Mouse (Mus musculus) lung, embryonic 15.5 days (tissue): ENCODE data around the gene Rabep1. TPM values are rescaled to one million over a fixed set of nuclear protein-coding genes. Genes with fewer than 3 reads are reported as not detected.
A peak's percentile ranks its signal among the peaks of the same experiment; 100 is the strongest.

ENCODE experiments used
- ATAC-seq: fragments of 200-750 bp; cut with Nextera tagmentation; 2 replicates; pipeline ENCODE4 v1.8.0; 2017; ENCODE audit warnings: moderate number of reproducible peaks, borderline replicate concordance; ENCODE audit not compliant: low FRiP score, low TSS enrichment; ENCODE audit errors: extremely low read depth
- H3K27ac ChIP-seq: fragments of 300-500 bp; sonication (generic); 2 replicates; pipeline ENCODE4 v1.5.1; 2015; ENCODE audit warnings: moderate library complexity, mild to moderate bottlenecking, inconsistent platforms
- H3K27me3 ChIP-seq: fragments of 300-500 bp; sonication (generic); 2 replicates; pipeline ENCODE4 v1.6.1; 2015; ENCODE audit warnings: inconsistent platforms
- H3K36me3 ChIP-seq: fragments of 300-500 bp; sonication (generic); 2 replicates; pipeline ENCODE4 v1.6.1; 2015; ENCODE audit warnings: inconsistent platforms
- H3K4me1 ChIP-seq: fragments of 300-500 bp; sonication (generic); 2 replicates; pipeline ENCODE4 v1.6.1; 2015; ENCODE audit warnings: inconsistent platforms
- H3K4me2 ChIP-seq: fragments of 300-500 bp; sonication (generic); 2 replicates; pipeline ENCODE4 v1.6.1; 2015; ENCODE audit warnings: inconsistent platforms, mild to moderate bottlenecking, moderate library complexity
- H3K4me3 ChIP-seq: fragments of 300-500 bp; sonication (generic); 2 replicates; pipeline ENCODE4 v1.5.1; 2015; ENCODE audit warnings: mild to moderate bottlenecking, inconsistent platforms
- H3K9ac ChIP-seq: fragments of 300-500 bp; sonication (generic); 2 replicates; pipeline ENCODE4 v1.6.1; 2015; ENCODE audit warnings: inconsistent platforms
- H3K9me3 ChIP-seq: fragments of 300-500 bp; sonication (generic); 2 replicates; pipeline ENCODE4 v1.6.1; 2016; ENCODE audit warnings: inconsistent platforms
- WGBS: fragments of 180-500 bp; shearing (Covaris S2); methylation state at CpG from one replicate; pipeline ENCODE4 v1.1.7; 2015; 5-methylcytosine and 5-hydroxymethylcytosine counted together
- polyA plus RNA-seq: library from polyadenylated mRNA; unstranded; fragments of >200 nt; fragmentation: Nextera tagmentation; extraction: Ambion mirVana; gene quantifications from 2 replicates; pipeline ENCODE4 v1.2.1, GENCODE M21; 2015

Rabep1 gene
- polyA plus RNA-seq = 29.9 and 32.5 TPM in 2 replicates

- Histone ChIP-seq H3K27ac (peak within 1 kb of the TSS; percentile 80), H3K4me3 (peak within 1 kb of the TSS; percentile 83), H3K36me3 (no peaks in the 10 kb centered on the region), H3K9ac (peak within 1 kb of the TSS; percentile 84), H3K9me3 (no peaks in the 10 kb centered on the region), H3K4me1 (peaks cover 20% of the 10 kb centered on the region), H3K4me2 (peak within 1 kb of the TSS; percentile 68), H3K27me3 (no peaks in the 10 kb centered on the region)
- ATAC-seq = peak; percentile 97
- under 1% methylated on average over 84 of the region's 88 CpGs for WGBS
Measured at GRCm38 (mm10) chr11:70844559-70845456, at the start of gene Rabep1. Gene Rabep1 (plus strand): TSS chr11:70844778.

- H3K4me3 ChIP-seq = no peak overlapping the region
- no peak overlapping the region for H3K27ac ChIP-seq
- H3K4me2 ChIP-seq = no peak overlapping the region
- WGBS = 94% methylated on average over 2 of the region's 2 CpGs
- no peak for ATAC-seq
- H3K9ac ChIP-seq = no peak overlapping the region
- H3K4me1 ChIP-seq = 0 out of 2 replicates have a peak, but pooled peaks cover 6% of the 10 kb centered on the region
- H3K36me3 ChIP-seq = no peaks in the 10 kb centered on the region
- no peaks in the 10 kb centered on the region for H3K9me3 ChIP-seq
- no peaks in the 10 kb centered on the region for H3K27me3 ChIP-seq
Measured at GRCm38 (mm10) chr11:70802208-70802864, 42.2 kb upstream of the Rabep1 start.

- Histone ChIP-seq H3K4me1 (0 out of 2 replicates have a peak, but pooled peaks cover 6% of the 10 kb centered on the region), H3K27me3 (no peaks in the 10 kb centered on the region), H3K9me3 (no peaks in the 10 kb centered on the region), H3K9ac (no peak overlapping the region), H3K4me2 (no peak overlapping the region), H3K27ac (no peak overlapping the region), H3K4me3 (no peak overlapping the region), H3K36me3 (no peaks in the 10 kb centered on the region)
- 58% methylated on average over 2 of the region's 2 CpGs for WGBS
- ATAC-seq = no peak
Measured at GRCm38 (mm10) chr11:70802865-70803261, 41.7 kb upstream of the Rabep1 start.

- H3K27me3 ChIP-seq = no peaks in the 10 kb centered on the region
- H3K36me3 ChIP-seq = no peaks in the 10 kb centered on the region
- H3K4me1 ChIP-seq = 0 out of 2 replicates have a peak, but pooled peaks cover 6% of the 10 kb centered on the region
- no peak overlapping the region for H3K9ac ChIP-seq
- 62% methylated on average over 6 of the region's 6 CpGs for WGBS
- H3K4me3 ChIP-seq = no peak overlapping the region
- no peak overlapping the region for H3K27ac ChIP-seq
- no peak overlapping the region for H3K4me2 ChIP-seq
- ATAC-seq = no peak
- H3K9me3 ChIP-seq = no peaks in the 10 kb centered on the region
Measured at GRCm38 (mm10) chr11:70803711-70804200, 40.8 kb upstream of the Rabep1 start.

- no peak overlapping the region for H3K27ac ChIP-seq
- H3K36me3 ChIP-seq = no peaks in the 10 kb centered on the region
- H3K4me3 ChIP-seq = no peak overlapping the region
- H3K4me2 ChIP-seq = no peak overlapping the region
- H3K9me3 ChIP-seq = no peaks in the 10 kb centered on the region
- H3K4me1 ChIP-seq = 0 out of 2 replicates have a peak, but pooled peaks cover 6% of the 10 kb centered on the region
- no peaks in the 10 kb centered on the region for H3K27me3 ChIP-seq
- 82% methylated on average over 3 of the region's 3 CpGs for WGBS
- ATAC-seq = no peak
- no peak overlapping the region for H3K9ac ChIP-seq
Measured at GRCm38 (mm10) chr11:70804395-70804794, 40.2 kb upstream of the Rabep1 start.

GRCm38 (mm10) chr11:70805641-70806175 is 38.9 kb upstream of the Rabep1 start:
- no peaks in the 10 kb centered on the region for H3K9me3 ChIP-seq
- no peak overlapping the region for H3K4me3 ChIP-seq
- ATAC-seq = no peak
- no peaks in the 10 kb centered on the region for H3K27me3 ChIP-seq
- H3K9ac ChIP-seq = no peak overlapping the region
- 55% methylated on average over 8 of the region's 8 CpGs for WGBS
- no peaks in the 10 kb centered on the region for H3K36me3 ChIP-seq
- no peak overlapping the region for H3K27ac ChIP-seq
- H3K4me2 ChIP-seq = peak overlapping the region; percentile 31; the same call in 1 of the 2 replicates
- H3K4me1 ChIP-seq = 0 out of 2 replicates have a peak, but pooled peaks cover 6% of the 10 kb centered on the region

GRCm38 (mm10) chr11:70806697-70807096 is 37.9 kb upstream of the Rabep1 start:
- H3K27ac ChIP-seq = no peak overlapping the region
- 76% methylated on average over 4 of the region's 4 CpGs for WGBS
- ATAC-seq = no peak
- H3K27me3 ChIP-seq = no peaks in the 10 kb centered on the region
- no peak overlapping the region for H3K4me3 ChIP-seq
- no peak overlapping the region for H3K9ac ChIP-seq
- no peaks in the 10 kb centered on the region for H3K9me3 ChIP-seq
- no peaks in the 10 kb centered on the region for H3K36me3 ChIP-seq
- H3K4me1 ChIP-seq = 0 out of 2 replicates have a peak, but pooled peaks cover 6% of the 10 kb centered on the region
- no peak overlapping the region for H3K4me2 ChIP-seq

- Histone ChIP-seq H3K9ac (no peak overlapping the region), H3K9me3 (no peaks in the 10 kb centered on the region), H3K4me1 (0 out of 2 replicates have a peak, but pooled peaks cover 6% of the 10 kb centered on the region), H3K4me2 (no peak overlapping the region), H3K27me3 (no peaks in the 10 kb centered on the region), H3K4me3 (no peak overlapping the region), H3K36me3 (no peaks in the 10 kb centered on the region), H3K27ac (no peak overlapping the region)
- 88% methylated on average over 4 of the region's 4 CpGs for WGBS
- ATAC-seq = no peak
Measured at GRCm38 (mm10) chr11:70807630-70808029, 36.9 kb upstream of the Rabep1 start.

- H3K4me2 ChIP-seq = no peak overlapping the region
- no peak overlapping the region for H3K4me3 ChIP-seq
- H3K36me3 ChIP-seq = no peaks in the 10 kb centered on the region
- no peak overlapping the region for H3K9ac ChIP-seq
- 64% methylated on average over 3 of the region's 3 CpGs for WGBS
- no peak overlapping the region for H3K27ac ChIP-seq
- no peaks in the 10 kb centered on the region for H3K27me3 ChIP-seq
- ATAC-seq = no peak
- H3K9me3 ChIP-seq = no peaks in the 10 kb centered on the region
- H3K4me1 ChIP-seq = 0 out of 2 replicates have a peak, but pooled peaks cover 6% of the 10 kb centered on the region
Measured at GRCm38 (mm10) chr11:70808101-70808500, 36.5 kb upstream of the Rabep1 start.

- 0 out of 2 replicates have a peak, but pooled peaks cover 6% of the 10 kb centered on the region for H3K4me1 ChIP-seq
- 26% methylated on average over 1 of the region's 1 CpGs for WGBS
- H3K4me2 ChIP-seq = no peak overlapping the region
- no peaks in the 10 kb centered on the region for H3K9me3 ChIP-seq
- ATAC-seq = no peak
- H3K9ac ChIP-seq = no peak overlapping the region
- H3K27me3 ChIP-seq = no peaks in the 10 kb centered on the region
- no peak overlapping the region for H3K27ac ChIP-seq
- H3K36me3 ChIP-seq = no peaks in the 10 kb centered on the region
- no peak overlapping the region for H3K4me3 ChIP-seq
Measured at GRCm38 (mm10) chr11:70809011-70809410, 35.6 kb upstream of the Rabep1 start.

GRCm38 (mm10) chr11:70811041-70811440 is 33.5 kb upstream of the Rabep1 start:
- no peak overlapping the region for H3K27ac ChIP-seq
- no peaks in the 10 kb centered on the region for H3K9me3 ChIP-seq
- H3K4me2 ChIP-seq = no peak overlapping the region
- H3K4me3 ChIP-seq = no peak overlapping the region
- no peak overlapping the region for H3K9ac ChIP-seq
- H3K36me3 ChIP-seq = no peaks in the 10 kb centered on the region
- 77% methylated on average over 5 of the region's 5 CpGs for WGBS
- no peak for ATAC-seq
- no peaks in the 10 kb centered on the region for H3K27me3 ChIP-seq
- 0 out of 2 replicates have a peak, but pooled peaks cover under 1% of the 10 kb centered on the region for H3K4me1 ChIP-seq
